In genomic region chr8:70494416-70494945, GRCm38 (mm10) we compare ENCODE assay signal across 8 mouse cellular contexts. TPM values are rescaled to one million over a fixed set of nuclear protein-coding genes. Genes with fewer than 3 reads are reported as not detected.
DNase-seq lines count a peak whose midpoint lies in the region; ATAC-seq and TF ChIP-seq lines count a peak whose summit lies in the region.

No protein-coding gene starts in this region.

- TF ChIP-seq POLR2A in spleen, adult 2 months (IDR thresholded peaks at IDR 0.05; ENCODE audit: low read depth, low read length) = no peak

- intact Hi-C loops in gastrocnemius, adult 2 months (cut with DNase I) = no loop called here

- no peak for TF ChIP-seq CTCF in gastrocnemius, adult 2 months (IDR thresholded peaks at IDR 0.05)
- no peak for TF ChIP-seq CTCF in spleen, adult 2 months (IDR thresholded peaks at IDR 0.05; ENCODE audit: extremely low read depth, insufficient read depth, insufficient read length, insufficient replicate concordance)

- H3K9ac ChIP-seq in neural tube, embryonic 15.5 days (replicated peaks) = no peak overlapping the region

- no peaks in the 10 kb centered on the region for H3K36me3 ChIP-seq in spleen, adult 2 months (ENCODE audit: control insufficient read depth, insufficient read depth, low read length)
- H3K36me3 ChIP-seq in neural tube, embryonic 15.5 days = no peaks in the 10 kb centered on the region

- no peak for DNase-seq in gastrocnemius, adult 2 months
- DNase-seq in gastrocnemius, postnatal 10 days = no peak
- DNase-seq in spleen, adult 2 months (ENCODE audit: low read depth in 1 of 2, low spot score in 2 of 2) = no peak
- no peak for DNase-seq in spleen, adult 18-20 months
- peak; percentile 50 for DNase-seq in induced T-regulatory cell, adult 2 months (ENCODE audit: low read depth)
- DNase-seq in gastrocnemius, postnatal 4 days (ENCODE audit: low spot score in 2 of 2) = no peak
- DNase-seq in ovary, adult 18-20 months (ENCODE audit: low spot score) = no peak

- ATAC-seq in neural tube, embryonic 15.5 days (ENCODE audit: low FRiP score) = no peak

- WGBS in spleen, adult 2 months = 3% methylated on average over 28 of the region's 28 CpGs
- WGBS in neural tube, embryonic 15.5 days = 4% methylated on average over 28 of the region's 28 CpGs

- H3K4me2 ChIP-seq in neural tube, embryonic 15.5 days = peak overlapping the region; percentile 63

- peaks cover 19% of the 10 kb centered on the region for H3K4me1 ChIP-seq in spleen, adult 2 months (ENCODE audit: control insufficient read depth, insufficient read depth, insufficient read length)
- peaks cover 45% of the 10 kb centered on the region for H3K4me1 ChIP-seq in neural tube, embryonic 15.5 days

- no peak overlapping the region for H3K27ac ChIP-seq in gastrocnemius, adult 2 months
- no peak overlapping the region for H3K27ac ChIP-seq in spleen, adult 2 months (ENCODE audit: insufficient read depth, low read length)
- H3K27ac ChIP-seq in neural tube, embryonic 15.5 days (replicated peaks) = no peak overlapping the region

- H3K27me3 ChIP-seq in spleen, adult 2 months (ENCODE audit: control insufficient read depth, insufficient read depth, low read length) = peaks cover 43% of the 10 kb centered on the region
- H3K27me3 ChIP-seq in neural tube, embryonic 15.5 days (replicated peaks) = peaks cover 98% of the 10 kb centered on the region

- no peaks in the 10 kb centered on the region for H3K9me3 ChIP-seq in neural tube, embryonic 15.5 days (replicated peaks)

- peak overlapping the region; percentile 34; the same call in 1 of the 2 replicates for H3K4me3 ChIP-seq in gastrocnemius, adult 2 months
- H3K4me3 ChIP-seq in spleen, adult 2 months (ENCODE audit: extremely low read depth, insufficient read depth, insufficient read length) = peak overlapping the region; percentile 28; the same call in 1 of the 2 replicates
- peak overlapping the region; percentile 35 for H3K4me3 ChIP-seq in neural tube, embryonic 15.5 days (replicated peaks)

RNA-seq across cellular contexts. Expression of gene Crlf1, which starts 1.5 kb away (rescaled TPM):
- total RNA-seq in gastrocnemius, adult 2 months (2021) = 1 to 10 TPM; 2.5 to 3.2 TPM
- 1 to 10 TPM; 2.8 to 3.4 TPM for total RNA-seq in gastrocnemius, postnatal 10 days (2021)
- 3.4 and 5.4 TPM in 2 replicates for polyA plus RNA-seq in spleen, adult 2 months (2012; rRNA removed)
- 7.9 and 8.7 TPM in 2 replicates for polyA plus RNA-seq in neural tube, embryonic 15.5 days (2015; fragmentation: Nextera tagmentation; extraction: Ambion mirVana)
- 1 to 10 TPM; 3.7 to 4.7 TPM for total RNA-seq in gastrocnemius, postnatal 4 days (2021)

RNA-seq across cellular contexts. Expression of gene Tmem59l, which starts 7.3 kb away (rescaled TPM):
- total RNA-seq in gastrocnemius, adult 2 months (2021) = not detected
- under 1 TPM; 0.18 to 0.26 TPM for total RNA-seq in gastrocnemius, postnatal 10 days (2021)
- polyA plus RNA-seq in spleen, adult 2 months (2012; rRNA removed) = 0.14 TPM in 1 of 2 replicates, not detected in the other
- polyA plus RNA-seq in neural tube, embryonic 15.5 days (2015; fragmentation: Nextera tagmentation; extraction: Ambion mirVana) = 153 and 188 TPM in 2 replicates
- total RNA-seq in gastrocnemius, postnatal 4 days (2021) = not detected

RNA-seq across cellular contexts. Expression of gene Rex1bd, which starts 12.1 kb away (rescaled TPM):
- total RNA-seq in gastrocnemius, adult 2 months (2021) = 100 to 1,000 TPM; 146 to 148 TPM
- 100 to 1,000 TPM; 120 to 129 TPM for total RNA-seq in gastrocnemius, postnatal 10 days (2021)
- 86.2 and 132 TPM in 2 replicates for polyA plus RNA-seq in spleen, adult 2 months (2012; rRNA removed)
- 165 and 181 TPM in 2 replicates for polyA plus RNA-seq in neural tube, embryonic 15.5 days (2015; fragmentation: Nextera tagmentation; extraction: Ambion mirVana)
- 100 to 1,000 TPM; 118 to 119 TPM for total RNA-seq in gastrocnemius, postnatal 4 days (2021)

RNA-seq across cellular contexts. Expression of gene Uba52, which starts 16.1 kb away (rescaled TPM):
- 100 to 1,000 TPM; 777 to 924 TPM for total RNA-seq in gastrocnemius, adult 2 months (2021)
- total RNA-seq in gastrocnemius, postnatal 10 days (2021) = 1,000 to 10,000 TPM; 1,232 to 1,261 TPM
- polyA plus RNA-seq in spleen, adult 2 months (2012; rRNA removed) = 611 and 613 TPM in 2 replicates
- 653 and 714 TPM in 2 replicates for polyA plus RNA-seq in neural tube, embryonic 15.5 days (2015; fragmentation: Nextera tagmentation; extraction: Ambion mirVana)
- total RNA-seq in gastrocnemius, postnatal 4 days (2021) = 1,000 to 10,000 TPM; 1,604 to 1,674 TPM

RNA-seq across cellular contexts. Expression of gene Klhl26, which starts 17.7 kb away (rescaled TPM):
- total RNA-seq in gastrocnemius, adult 2 months (2021) = 1 to 10 TPM; 6.7 to 8.5 TPM
- 1 to 10 TPM; 6.3 to 7.4 TPM for total RNA-seq in gastrocnemius, postnatal 10 days (2021)
- 21.8 and 30.9 TPM in 2 replicates for polyA plus RNA-seq in spleen, adult 2 months (2012; rRNA removed)
- 33.3 and 35.0 TPM in 2 replicates for polyA plus RNA-seq in neural tube, embryonic 15.5 days (2015; fragmentation: Nextera tagmentation; extraction: Ambion mirVana)
- total RNA-seq in gastrocnemius, postnatal 4 days (2021) = 1 to 10 TPM; 8.1 to 10.0 TPM
